Mouse (Mus musculus): ENCODE results near the gene Macf1. TPM values are rescaled to one million over a fixed set of nuclear protein-coding genes. Genes with fewer than 3 reads are reported as not detected.
"Not testable (repeated sequence)": the region's sequence is repeated elsewhere in the genome, so short reads cannot be mapped to it uniquely, and the experiment has no call there.

The Macf1 gene
- polyA plus RNA-seq, 1 experiment from 2014 or later, result 76.5 TPM

DNA sequence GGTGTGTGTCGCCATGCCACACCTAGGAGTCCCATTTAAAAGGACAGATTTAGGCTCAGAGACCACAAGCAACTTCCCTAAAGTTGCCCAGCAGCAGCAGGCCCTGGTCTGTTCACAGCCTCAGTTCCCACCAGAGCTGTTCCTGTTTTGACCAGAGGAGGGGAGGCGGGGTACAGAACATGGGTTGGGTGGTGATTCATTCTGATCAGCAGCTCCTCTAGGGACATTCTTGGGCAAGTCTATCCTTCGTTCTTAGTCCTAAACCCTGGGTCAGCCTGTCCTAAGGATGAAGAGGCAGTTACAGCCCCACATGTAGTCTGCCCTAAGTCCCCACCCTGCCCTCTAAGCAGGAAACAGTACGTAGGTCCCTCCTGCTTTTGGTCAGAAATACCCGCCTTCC is 343.9 kb downstream of the Macf1 start:
- peaks cover 40% of the 10 kb centered on the region for H3K27me3 ChIP-seq (replicated peaks; ENCODE audit: control insufficient read depth, insufficient read depth, low read length)
- no peak for DNase-seq (ENCODE audit: low spot score)
- H3K36me3 ChIP-seq (ENCODE audit: control insufficient read depth, insufficient read depth, low read length), result no peaks in the 10 kb centered on the region
- ATAC-seq, result no peak
- H3K4me1 ChIP-seq (ENCODE audit: control insufficient read depth, insufficient read depth, low read length), result peaks cover 11% of the 10 kb centered on the region
- no peak overlapping the region for H3K27ac ChIP-seq (ENCODE audit: low read depth, low read length)
- no peaks in the 10 kb centered on the region for H3K9me3 ChIP-seq (replicated peaks; ENCODE audit: control insufficient read depth, low read length)
- H3K9ac ChIP-seq (ENCODE audit: low read length), result no peak overlapping the region
- no peak overlapping the region for H3K4me2 ChIP-seq (ENCODE audit: low read length)
- WGBS, result 66% methylated on average over 5 of the region's 5 CpGs
- H3K4me3 ChIP-seq (ENCODE audit: low read depth, low read length), result no peak overlapping the region

DNA sequence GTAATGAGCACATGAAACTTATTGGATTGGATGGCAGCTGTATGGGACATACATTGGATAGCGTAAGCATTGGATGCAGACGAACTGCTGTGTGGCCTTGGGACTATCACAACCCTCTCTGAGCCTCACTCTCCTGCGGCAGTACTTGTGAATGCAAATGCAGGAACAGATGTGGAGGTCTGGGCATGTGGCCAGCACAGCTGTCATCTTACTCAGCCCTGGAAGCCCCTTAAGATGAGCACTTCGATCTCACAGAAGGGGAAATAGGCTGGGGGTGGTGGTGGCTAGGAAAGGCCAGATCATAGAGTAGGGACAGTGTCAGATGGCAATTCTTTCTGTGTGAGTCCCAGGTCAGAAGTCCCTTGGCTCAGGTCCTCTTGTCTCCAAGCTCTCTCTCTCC is 346.5 kb downstream of the Macf1 start:
- H3K4me1 ChIP-seq (ENCODE audit: control insufficient read depth, insufficient read depth, low read length), result peaks cover 4% of the 10 kb centered on the region; the same call in 1 of the 2 replicates
- H3K9ac ChIP-seq (ENCODE audit: low read length), result no peak overlapping the region
- WGBS, result 81% methylated on average over 4 of the region's 4 CpGs
- no peak overlapping the region for H3K4me2 ChIP-seq (ENCODE audit: low read length)
- H3K27me3 ChIP-seq (replicated peaks; ENCODE audit: control insufficient read depth, insufficient read depth, low read length), result peaks cover 24% of the 10 kb centered on the region
- no peaks in the 10 kb centered on the region for H3K36me3 ChIP-seq (ENCODE audit: control insufficient read depth, insufficient read depth, low read length)
- H3K9me3 ChIP-seq (replicated peaks; ENCODE audit: control insufficient read depth, low read length), result no peaks in the 10 kb centered on the region
- peak; percentile 9 for DNase-seq (ENCODE audit: low spot score)
- no peak overlapping the region for H3K27ac ChIP-seq (ENCODE audit: low read depth, low read length)
- H3K4me3 ChIP-seq (ENCODE audit: low read depth, low read length), result no peak overlapping the region
- ATAC-seq, result no peak

DNA sequence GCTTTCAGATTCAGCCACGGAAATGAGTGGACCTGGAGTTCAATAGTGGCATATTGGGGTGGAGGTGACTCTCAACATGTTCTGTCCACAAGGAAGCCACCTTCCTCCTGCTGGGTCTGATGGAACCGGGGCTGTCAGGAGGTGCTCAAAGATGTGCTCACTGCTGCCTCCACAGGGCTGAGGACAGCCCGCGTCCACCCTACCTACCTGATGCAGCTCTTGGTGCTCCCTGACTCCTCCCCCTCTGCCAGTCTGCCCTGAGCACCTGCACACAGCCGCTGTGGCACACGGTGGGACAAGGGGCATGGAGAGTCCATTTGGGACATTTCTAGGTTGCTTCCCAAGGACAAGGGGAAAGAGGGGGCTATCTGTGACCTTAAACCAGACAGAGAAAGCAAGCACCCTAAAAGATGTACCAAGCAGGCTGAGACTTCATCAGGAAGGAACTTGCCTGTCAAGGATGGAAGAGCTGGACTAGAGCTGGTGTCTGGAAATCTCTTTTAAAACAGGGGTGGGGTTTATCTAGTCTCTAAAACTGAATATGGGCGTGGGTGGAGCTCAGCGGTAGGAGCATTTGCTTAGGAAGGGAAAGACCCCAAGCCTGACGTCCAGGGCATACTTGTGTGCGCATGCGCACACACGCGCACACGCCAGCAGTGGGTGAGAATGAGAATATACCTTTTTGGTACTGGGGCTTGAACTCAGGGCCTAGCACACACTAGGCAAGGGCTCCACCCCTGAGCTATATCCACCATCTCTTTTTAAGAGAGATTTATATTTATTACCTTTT is 348.2 kb downstream of the Macf1 start:
- Histone ChIP-seq H3K4me2 (ENCODE audit: low read length) (no peak overlapping the region), H3K9me3 (replicated peaks; ENCODE audit: control insufficient read depth, low read length) (no peaks in the 10 kb centered on the region), H3K4me3 (ENCODE audit: low read depth, low read length) (no peak overlapping the region), H3K27ac (ENCODE audit: low read depth, low read length) (no peak overlapping the region), H3K27me3 (replicated peaks; ENCODE audit: control insufficient read depth, insufficient read depth, low read length) (peaks cover 8% of the 10 kb centered on the region; the same call in 1 of the 2 replicates), H3K36me3 (ENCODE audit: control insufficient read depth, insufficient read depth, low read length) (no peaks in the 10 kb centered on the region), H3K4me1 (ENCODE audit: control insufficient read depth, insufficient read depth, low read length) (no peaks in the 10 kb centered on the region), H3K9ac (ENCODE audit: low read length) (no peak overlapping the region)
- DNase-seq (ENCODE audit: low spot score), result no peak
- WGBS, result 69% methylated on average over 14 of the region's 14 CpGs
- no peak for ATAC-seq

DNA sequence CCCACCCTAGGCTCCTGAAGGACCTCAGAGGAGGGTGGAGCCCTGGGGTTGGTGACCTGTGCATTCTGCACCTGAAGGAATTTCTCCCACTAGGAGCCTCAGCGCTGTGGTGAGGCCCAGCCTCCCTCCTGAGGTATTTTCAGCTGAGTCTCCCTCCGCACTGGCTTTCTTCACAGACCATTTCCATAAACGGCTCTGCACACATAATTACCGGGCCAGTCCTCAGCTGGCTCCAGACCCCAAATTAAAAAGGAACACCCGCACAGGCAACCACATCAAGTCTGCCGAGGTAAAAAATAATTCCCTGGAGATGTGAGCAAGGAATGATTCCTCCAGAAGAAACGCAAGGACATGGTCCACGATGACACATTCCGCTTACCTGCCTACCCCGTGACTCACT is 348.9 kb downstream of the Macf1 start:
- not testable (repeated sequence) for H3K9ac ChIP-seq (ENCODE audit: low read length); H3K36me3 ChIP-seq (ENCODE audit: control insufficient read depth, insufficient read depth, low read length); H3K27me3 ChIP-seq (replicated peaks; ENCODE audit: control insufficient read depth, insufficient read depth, low read length); H3K4me3 ChIP-seq (ENCODE audit: low read depth, low read length); DNase-seq (ENCODE audit: low spot score); ATAC-seq; H3K4me2 ChIP-seq (ENCODE audit: low read length); H3K4me1 ChIP-seq (ENCODE audit: control insufficient read depth, insufficient read depth, low read length); H3K9me3 ChIP-seq (replicated peaks; ENCODE audit: control insufficient read depth, low read length); H3K27ac ChIP-seq (ENCODE audit: low read depth, low read length)
- 79% methylated on average over 10 of the region's 10 CpGs for WGBS

DNA sequence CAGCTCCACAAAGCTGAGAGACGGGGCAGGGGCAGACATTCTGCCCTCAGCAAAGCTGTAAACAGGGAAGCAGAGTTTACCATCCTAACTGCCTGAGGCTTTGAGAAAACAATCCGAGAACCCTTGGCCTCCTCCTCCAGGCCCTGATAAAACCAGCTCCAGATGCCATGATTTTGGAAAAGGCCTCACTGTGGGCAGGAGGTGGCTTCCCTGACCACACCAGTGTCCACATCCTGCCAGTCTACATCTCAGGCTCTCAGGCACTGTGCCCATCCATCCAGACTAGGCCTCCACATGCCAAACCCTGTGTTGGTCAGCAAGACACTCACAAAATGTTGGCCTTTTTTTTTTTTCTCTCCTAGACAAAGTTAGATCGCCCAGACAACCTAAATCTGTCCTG is 350.0 kb downstream of the Macf1 start:
- Histone ChIP-seq H3K4me2 (ENCODE audit: low read length) (no peak overlapping the region), H3K4me1 (ENCODE audit: control insufficient read depth, insufficient read depth, low read length) (no peaks in the 10 kb centered on the region), H3K27me3 (replicated peaks; ENCODE audit: control insufficient read depth, insufficient read depth, low read length) (no peaks in the 10 kb centered on the region), H3K27ac (ENCODE audit: low read depth, low read length) (no peak overlapping the region), H3K9me3 (replicated peaks; ENCODE audit: control insufficient read depth, low read length) (no peaks in the 10 kb centered on the region), H3K36me3 (ENCODE audit: control insufficient read depth, insufficient read depth, low read length) (no peaks in the 10 kb centered on the region), H3K4me3 (ENCODE audit: low read depth, low read length) (no peak overlapping the region), H3K9ac (ENCODE audit: low read length) (no peak overlapping the region)
- DNase-seq (ENCODE audit: low spot score) (no peak), ATAC-seq (no peak)
- 83% methylated on average over 3 of the region's 3 CpGs for WGBS

- Histone ChIP-seq H3K27ac (ENCODE audit: low read depth, low read length) (no peak overlapping the region), H3K4me3 (ENCODE audit: low read depth, low read length) (no peak overlapping the region), H3K36me3 (ENCODE audit: control insufficient read depth, insufficient read depth, low read length) (no peaks in the 10 kb centered on the region), H3K4me2 (ENCODE audit: low read length) (no peak overlapping the region), H3K9me3 (replicated peaks; ENCODE audit: control insufficient read depth, low read length) (no peaks in the 10 kb centered on the region), H3K4me1 (ENCODE audit: control insufficient read depth, insufficient read depth, low read length) (no peaks in the 10 kb centered on the region), H3K27me3 (replicated peaks; ENCODE audit: control insufficient read depth, insufficient read depth, low read length) (no peaks in the 10 kb centered on the region), H3K9ac (ENCODE audit: low read length) (no peak overlapping the region)
- DNase-seq (ENCODE audit: low spot score) (no peak), ATAC-seq (no peak)
- WGBS, result 96% methylated on average over 4 of the region's 4 CpGs
These were observed 351.0 kb downstream of the Macf1 start for GRCm38 (mm10) chr4:123333151-123333550.

DNA sequence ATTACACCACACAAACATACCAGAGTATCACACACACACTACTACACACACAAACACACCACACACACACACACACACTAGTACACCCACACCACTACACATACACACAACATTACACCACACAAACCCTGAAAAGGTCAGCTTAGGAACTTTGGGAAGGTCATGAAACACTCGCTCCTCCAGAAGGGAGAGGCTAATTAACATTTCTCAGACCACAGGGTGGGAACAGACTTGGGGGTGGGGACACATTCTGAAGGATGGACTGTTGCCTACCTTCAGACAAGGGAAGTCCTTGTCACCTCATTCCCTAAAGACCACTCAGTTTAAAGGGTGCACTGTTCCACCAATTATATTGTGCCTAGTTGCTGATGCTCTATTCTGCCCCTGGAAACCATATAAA is 352.2 kb downstream of the Macf1 start:
- ATAC-seq; H3K27ac ChIP-seq (ENCODE audit: low read depth, low read length); H3K4me2 ChIP-seq (ENCODE audit: low read length); H3K9ac ChIP-seq (ENCODE audit: low read length); H3K27me3 ChIP-seq (replicated peaks; ENCODE audit: control insufficient read depth, insufficient read depth, low read length); H3K9me3 ChIP-seq (replicated peaks; ENCODE audit: control insufficient read depth, low read length); H3K4me3 ChIP-seq (ENCODE audit: low read depth, low read length); H3K36me3 ChIP-seq (ENCODE audit: control insufficient read depth, insufficient read depth, low read length); DNase-seq (ENCODE audit: low spot score); H3K4me1 ChIP-seq (ENCODE audit: control insufficient read depth, insufficient read depth, low read length): not testable (repeated sequence)
- 71% methylated on average over 1 of the region's 1 CpGs for WGBS

GRCm38 (mm10) chr4:123331326-123331725 is 352.8 kb downstream of the Macf1 start:
- Histone ChIP-seq H3K27ac (ENCODE audit: low read depth, low read length) (no peak overlapping the region), H3K4me3 (ENCODE audit: low read depth, low read length) (no peak overlapping the region), H3K4me2 (ENCODE audit: low read length) (no peak overlapping the region), H3K36me3 (ENCODE audit: control insufficient read depth, insufficient read depth, low read length) (no peaks in the 10 kb centered on the region), H3K27me3 (replicated peaks; ENCODE audit: control insufficient read depth, insufficient read depth, low read length) (no peaks in the 10 kb centered on the region), H3K9ac (ENCODE audit: low read length) (no peak overlapping the region), H3K9me3 (replicated peaks; ENCODE audit: control insufficient read depth, low read length) (no peaks in the 10 kb centered on the region), H3K4me1 (ENCODE audit: control insufficient read depth, insufficient read depth, low read length) (no peaks in the 10 kb centered on the region)
- 66% methylated on average over 5 of the region's 5 CpGs for WGBS
- no peak for ATAC-seq
- no peak for DNase-seq (ENCODE audit: low spot score)

- Histone ChIP-seq H3K9ac (ENCODE audit: low read length) (no peak overlapping the region), H3K4me2 (ENCODE audit: low read length) (no peak overlapping the region), H3K36me3 (ENCODE audit: control insufficient read depth, insufficient read depth, low read length) (no peaks in the 10 kb centered on the region), H3K4me3 (ENCODE audit: low read depth, low read length) (no peak overlapping the region), H3K4me1 (ENCODE audit: control insufficient read depth, insufficient read depth, low read length) (no peaks in the 10 kb centered on the region), H3K27me3 (replicated peaks; ENCODE audit: control insufficient read depth, insufficient read depth, low read length) (no peaks in the 10 kb centered on the region), H3K9me3 (replicated peaks; ENCODE audit: control insufficient read depth, low read length) (no peaks in the 10 kb centered on the region), H3K27ac (ENCODE audit: low read depth, low read length) (no peak overlapping the region)
- ATAC-seq (no peak), DNase-seq (ENCODE audit: low spot score) (no peak)
- WGBS, result 69% methylated on average over 6 of the region's 6 CpGs
These were observed 355.2 kb downstream of the Macf1 start for GRCm38 (mm10) chr4:123328946-123329345.
